Comparison of ENCODE assay signal across 14 mouse cellular contexts in genomic region chr7:39942262-39942900, GRCm38 (mm10).
DNase-seq lines count a peak whose midpoint lies in the region; ATAC-seq and TF ChIP-seq lines count a peak whose summit lies in the region.
"Had no signal": no experiment of that assay in that cellular context is flagged by ENCODE, and none has a peak within 500 bp of the region (broad histone marks: within the 10 kb centered on the region; RNA-seq: fewer than 3 reads in every experiment).

No protein-coding gene starts in this region.

- 50% methylated on average over 1 of the region's 1 CpGs for WGBS in heart, embryonic 16.5 days
- 43% methylated on average over 1 of the region's 1 CpGs for WGBS in heart, adult 2 months

- TF ChIP-seq EP300 in heart, adult 2 months (IDR thresholded peaks at IDR 0.05; ENCODE audit: insufficient read depth, low read depth, low read length) = no peak

- no peaks in the 10 kb centered on the region for H3K27me3 ChIP-seq in heart, embryonic 16.5 days (ENCODE audit: control insufficient read depth, insufficient read depth, low read length)
- H3K27me3 ChIP-seq in heart, adult 2 months (ENCODE audit: control insufficient read depth, insufficient read depth, low read length) = no peaks in the 10 kb centered on the region
- H3K27me3 ChIP-seq: forebrain, embryonic 13.5 days; limb, embryonic 15.5 days had no signal

- no peak overlapping the region for H3K4me3 ChIP-seq in heart, embryonic 16.5 days (ENCODE audit: low read length)
- no peak overlapping the region for H3K4me3 ChIP-seq in heart, adult 2 months
- H3K4me3 ChIP-seq: forebrain, embryonic 13.5 days; limb, embryonic 15.5 days; myocyte had no signal

- no peak for ATAC-seq in heart, embryonic 16.5 days (replicated peaks; ENCODE audit: extremely low read depth, insufficient read depth, low FRiP score)
- ATAC-seq in erythroblast, adult 5-6 weeks (replicated peaks; ENCODE audit: low FRiP score, poor library complexity, severe bottlenecking) = no peak
- ATAC-seq: activated CD4-positive, CD25-positive, alpha-beta regulatory T cell, adult 4 months; forebrain, embryonic 13.5 days; intestine, postnatal 0 days; lung, postnatal 0 days had no signal

- H3K27ac ChIP-seq in heart, embryonic 16.5 days (ENCODE audit: low read length) = peak overlapping the region; percentile 27; the same call in 1 of the 2 replicates
- no peak overlapping the region for H3K27ac ChIP-seq in heart, adult 2 months
- H3K27ac ChIP-seq: forebrain, embryonic 13.5 days; limb, embryonic 15.5 days had no signal

- H3K4me2 ChIP-seq in heart, embryonic 16.5 days (ENCODE audit: low read depth, low read length) = no peak overlapping the region
- H3K4me2 ChIP-seq: forebrain, embryonic 13.5 days; limb, embryonic 15.5 days had no signal

- H3K36me3 ChIP-seq in heart, embryonic 16.5 days (ENCODE audit: control insufficient read depth, insufficient read depth) = no peaks in the 10 kb centered on the region
- H3K36me3 ChIP-seq in heart, adult 2 months (ENCODE audit: control insufficient read depth, insufficient read depth, low read length) = no peaks in the 10 kb centered on the region
- H3K36me3 ChIP-seq: limb, embryonic 15.5 days had no signal

- H3K4me1 ChIP-seq in heart, embryonic 16.5 days (ENCODE audit: control insufficient read depth, insufficient read depth, low read length) = 0 out of 2 replicates have a peak, but pooled peaks cover 3% of the 10 kb centered on the region
- H3K4me1 ChIP-seq in heart, adult 2 months (ENCODE audit: control insufficient read depth, insufficient read depth, low read length) = no peaks in the 10 kb centered on the region
- H3K4me1 ChIP-seq: forebrain, embryonic 13.5 days; limb, embryonic 15.5 days had no signal

- H3K79me2 ChIP-seq in heart, adult 2 months (replicated peaks; ENCODE audit: control insufficient read depth, insufficient read depth, low read length) = no peaks in the 10 kb centered on the region

- intact Hi-C loops in heart, adult 2 months (cut with DNase I) = no loop called here

- TF ChIP-seq CTCF in heart, adult 2 months (IDR thresholded peaks at IDR 0.05) = no peak

- no peak for TF ChIP-seq POLR2A in heart, adult 2 months (IDR thresholded peaks at IDR 0.05; ENCODE audit: insufficient read depth, low read depth, low read length)

- DNase-seq in heart, adult 2 months = no peak
- peak; percentile 80 for DNase-seq in retina, postnatal 1 day
- no peak for DNase-seq in retina, embryonic 14.5 days (ENCODE audit: low spot score)
- DNase-seq in brain, adult 2 months (ENCODE audit: low read depth, low spot score) = peak; percentile 10
- DNase-seq in retina, postnatal 7 days (ENCODE audit: low read depth, low spot score) = peak; percentile 13
- DNase-seq: embryo, embryonic 11 days had no signal

- no peaks in the 10 kb centered on the region for H3K9me3 ChIP-seq in heart, embryonic 16.5 days (replicated peaks; ENCODE audit: control insufficient read depth, low read length)
- H3K9me3 ChIP-seq: limb, embryonic 15.5 days had no signal

- no peak overlapping the region for H3K9ac ChIP-seq in heart, embryonic 16.5 days (ENCODE audit: low read length)
- no peak overlapping the region for H3K9ac ChIP-seq in heart, adult 2 months (ENCODE audit: low read depth, low read length)
- H3K9ac ChIP-seq: forebrain, embryonic 13.5 days; limb, embryonic 15.5 days had no signal

Comparison
In these comparisons a context has a peak if more than half of its experiments do, and no peak if none do; other contexts are left out.
1. DNase-seq: peak in retina, postnatal 1 day (single experiment), brain, adult 2 months (single experiment) and retina, postnatal 7 days (single experiment); none in heart, adult 2 months (0 of 2) and retina, embryonic 14.5 days (single experiment).